Mouse (Mus musculus): Measurements from ENCODE around the gene Tspan2.

Gene Tspan2

DNA sequence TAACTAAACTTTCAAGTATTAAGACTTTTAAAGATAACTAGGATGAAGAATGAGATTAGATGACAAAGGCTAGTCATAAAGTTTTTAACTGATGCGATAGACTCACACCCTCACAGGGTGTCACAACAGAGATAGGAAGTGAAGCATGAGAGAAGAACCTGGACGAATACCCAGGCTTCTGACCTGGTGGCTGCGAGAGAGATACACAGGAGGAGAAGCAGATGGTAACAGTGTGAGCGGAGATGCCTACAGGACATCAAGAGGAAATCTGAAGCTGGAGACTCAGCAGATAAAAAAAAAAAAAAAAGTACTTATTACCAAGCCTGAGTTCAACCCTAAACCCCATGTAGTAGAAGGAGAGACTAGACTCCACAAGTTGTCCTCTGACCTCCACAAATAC is 38.7 kb downstream of the Tspan2 start:
- no peak for DNase-seq (ENCODE audit: low spot score)

DNA sequence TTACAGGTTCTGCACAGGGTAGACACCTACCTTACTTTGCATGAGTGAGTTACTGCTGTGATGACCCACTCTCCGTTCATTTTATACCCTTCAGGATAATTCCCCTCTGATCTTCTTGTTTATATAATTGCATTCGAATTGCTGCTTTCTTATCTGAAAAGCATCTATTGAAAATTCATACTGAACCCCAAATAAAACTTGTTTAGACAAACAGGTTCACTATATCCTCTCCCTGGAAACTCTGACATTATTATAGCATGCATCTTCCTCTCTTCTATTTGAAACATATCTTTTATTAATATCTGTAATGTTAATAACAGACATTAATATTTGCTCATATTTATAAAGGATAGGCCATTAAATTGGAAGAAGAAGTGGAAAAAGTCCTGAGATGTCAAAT is 48.3 kb downstream of the Tspan2 start, which contains the start of gene Tshb:
TSS of gene Tshb (minus strand) at position 101 of the 400 bp plus-strand sequence.
- no peak for DNase-seq (ENCODE audit: low spot score)

DNA sequence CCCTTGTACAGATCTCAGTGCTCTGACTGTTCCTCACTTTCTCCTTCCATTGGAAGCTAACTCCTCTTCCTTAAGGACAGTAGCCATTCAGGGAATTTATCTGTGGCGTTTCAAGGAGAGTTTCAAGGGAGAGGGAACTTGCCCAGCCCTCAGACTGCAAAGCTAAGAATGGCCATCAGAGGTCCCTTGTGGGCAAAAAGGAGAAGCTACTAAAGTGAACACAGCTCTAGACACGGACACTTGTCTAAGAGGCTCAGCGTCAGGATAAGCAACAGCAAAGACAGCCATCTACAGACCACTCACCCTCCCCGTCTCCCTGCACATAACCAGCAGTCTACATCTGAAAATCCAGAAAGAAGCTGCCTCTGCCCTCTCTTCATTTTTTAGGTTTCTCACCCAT is 53.0 kb downstream of the Tspan2 start:
- no peak for DNase-seq (ENCODE audit: low spot score)

DNA sequence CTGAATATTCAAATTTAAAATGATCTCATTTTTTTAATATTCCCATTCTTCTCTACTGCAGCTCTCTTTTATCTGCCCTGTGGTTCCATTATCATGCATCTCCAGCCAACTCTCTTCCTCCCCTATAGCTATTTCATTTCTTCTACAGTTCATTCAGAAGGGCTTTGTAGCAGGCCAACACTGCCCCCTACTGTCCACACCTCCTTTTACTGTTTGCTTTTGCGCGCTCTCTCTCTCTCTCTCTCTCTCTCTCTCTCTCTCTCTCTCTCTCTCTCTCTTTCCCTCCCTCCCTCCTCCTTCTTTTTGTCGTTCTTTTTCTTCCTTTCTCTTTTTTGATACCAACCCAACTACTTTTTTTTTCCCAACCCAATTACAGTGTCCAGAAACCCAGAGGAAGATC is 69.6 kb downstream of the Tspan2 start:
- DNase-seq (ENCODE audit: low spot score) = peak; percentile 37

DNA sequence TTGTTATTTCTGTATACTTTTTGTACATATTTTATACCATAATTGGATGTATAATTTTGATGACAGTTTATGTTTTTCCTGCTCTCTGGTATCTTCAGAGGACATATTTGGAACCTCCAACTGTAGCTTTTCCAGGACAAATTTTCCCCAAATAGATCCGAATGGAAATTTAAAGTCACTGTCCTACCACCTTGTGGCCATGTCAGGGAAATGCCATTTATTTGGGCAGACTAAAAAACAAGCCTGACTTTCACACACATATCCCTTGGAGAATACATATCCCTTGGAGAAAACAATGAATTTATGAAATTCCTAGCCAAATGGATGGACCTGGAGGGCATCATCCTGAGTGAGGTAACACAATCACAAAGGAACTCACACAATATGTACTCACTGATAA is 108.1 kb downstream of the Tspan2 start:
- DNase-seq (ENCODE audit: low spot score) = no peak

DNA sequence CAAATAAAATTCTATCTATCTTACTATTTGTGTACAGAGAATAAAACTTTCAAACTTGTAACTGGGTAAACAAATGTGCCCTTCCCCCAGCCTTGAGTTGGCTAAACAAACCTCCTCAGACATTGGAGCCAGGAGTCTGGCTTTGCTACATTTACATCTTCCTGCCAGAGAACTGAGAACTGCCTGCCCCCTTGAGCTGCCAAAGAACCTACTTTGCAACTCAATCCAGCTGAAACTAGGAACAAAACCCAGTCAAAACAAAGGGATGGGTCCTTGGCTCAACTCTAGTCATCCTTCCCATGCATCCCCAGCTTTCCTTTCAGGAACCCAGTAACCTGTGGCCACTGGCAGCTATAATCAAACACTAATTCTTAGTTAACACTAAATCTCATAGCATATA is 114.3 kb downstream of the Tspan2 start:
- DNase-seq (ENCODE audit: low spot score) = no peak
